Mouse (Mus musculus): ENCODE results near the gene Tyrobp. TPM values are rescaled to one million over a fixed set of nuclear protein-coding genes. Genes with fewer than 3 reads are reported as not detected.

Tyrobp gene
- polyA plus RNA-seq, 1 experiment from 2014 or later, result 84.5 TPM

DNA sequence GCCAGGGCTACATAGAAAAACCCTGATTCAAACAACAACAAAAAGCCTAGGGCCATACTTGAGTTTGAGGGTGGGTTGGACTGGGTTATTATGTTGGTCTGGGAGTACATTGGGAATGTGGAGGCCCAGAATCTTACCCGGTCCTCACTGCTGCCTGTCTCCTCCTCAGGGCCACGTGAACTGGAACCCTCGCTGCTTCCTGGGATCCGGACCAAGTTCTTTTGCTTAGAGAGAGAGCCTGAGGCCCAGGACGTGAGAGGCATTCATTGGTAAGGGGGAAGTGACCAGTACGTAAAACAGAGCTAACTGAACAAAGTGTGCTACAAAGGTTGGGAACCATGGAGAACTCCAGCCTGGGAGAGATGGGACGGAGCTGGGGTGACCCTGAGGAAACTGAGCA is 36.7 kb downstream of the Tyrobp start:
- WGBS, result 73% methylated on average over 7 of the region's 7 CpGs
- peaks cover 9% of the 10 kb centered on the region; the same call in 1 of the 2 replicates for H3K4me1 ChIP-seq
- H3K9ac ChIP-seq, result no peak overlapping the region
- no peaks in the 10 kb centered on the region for H3K36me3 ChIP-seq
- H3K4me3 ChIP-seq (replicated peaks), result no peak overlapping the region
- H3K9me3 ChIP-seq, result no peaks in the 10 kb centered on the region
- peaks cover 38% of the 10 kb centered on the region for H3K27me3 ChIP-seq (replicated peaks)
- no peak overlapping the region for H3K27ac ChIP-seq
- no peak overlapping the region for H3K4me2 ChIP-seq
- ATAC-seq (ENCODE audit: insufficient read depth, low FRiP score, low read depth), result no peak

DNA sequence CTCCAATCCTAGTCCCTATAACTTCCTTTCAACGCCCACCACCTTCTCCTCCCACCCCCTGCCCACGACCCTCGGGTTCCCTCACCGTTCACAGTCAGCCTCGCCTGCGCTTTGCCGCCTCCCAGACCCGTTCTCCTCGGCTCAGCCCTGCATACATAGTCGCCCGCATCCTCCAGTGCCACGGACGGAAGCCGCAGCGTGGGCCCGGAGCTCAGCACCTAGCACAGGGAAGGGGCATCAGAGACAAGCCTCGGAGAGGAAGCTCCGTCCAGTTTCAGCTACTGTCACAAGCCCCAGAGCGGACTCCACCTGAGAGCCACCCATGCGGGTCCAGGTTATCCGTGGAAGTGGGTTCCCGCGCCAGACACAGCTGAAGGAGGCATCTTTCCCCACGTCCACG is 39.8 kb downstream of the Tyrobp start:
- Histone ChIP-seq H3K27ac (no peak overlapping the region), H3K36me3 (no peaks in the 10 kb centered on the region), H3K27me3 (replicated peaks) (peaks cover 62% of the 10 kb centered on the region), H3K4me1 (peaks cover 25% of the 10 kb centered on the region), H3K4me2 (peak overlapping the region; percentile 46; the same call in 1 of the 2 replicates), H3K4me3 (replicated peaks) (no peak overlapping the region), H3K9me3 (no peaks in the 10 kb centered on the region), H3K9ac (no peak overlapping the region)
- WGBS, result 23% methylated on average over 25 of the region's 25 CpGs
- no peak for ATAC-seq (ENCODE audit: insufficient read depth, low FRiP score, low read depth)

DNA sequence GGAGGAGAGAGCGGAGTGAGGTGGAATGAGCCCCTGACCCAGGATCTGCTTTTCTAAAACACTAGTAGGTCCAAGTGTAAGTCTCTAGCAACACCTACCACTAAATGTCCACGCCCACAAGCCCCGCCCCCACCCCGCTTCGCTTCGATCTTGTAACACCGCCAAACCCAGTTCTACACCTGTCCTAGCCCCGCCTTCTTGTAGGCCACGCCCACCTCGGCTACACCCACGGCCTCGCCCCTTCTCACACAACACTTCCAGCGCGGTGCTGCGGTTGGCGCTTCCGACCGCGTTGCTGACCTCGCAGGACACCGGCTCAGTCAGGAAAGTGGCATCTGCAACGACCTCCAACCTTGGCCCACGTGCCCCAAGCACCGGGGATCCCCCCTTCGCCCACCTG is 40.2 kb downstream of the Tyrobp start:
- Histone ChIP-seq H3K9ac (no peak overlapping the region), H3K4me1 (peaks cover 25% of the 10 kb centered on the region), H3K9me3 (no peaks in the 10 kb centered on the region), H3K36me3 (no peaks in the 10 kb centered on the region), H3K4me3 (replicated peaks) (no peak overlapping the region), H3K27ac (no peak overlapping the region), H3K4me2 (peak overlapping the region; percentile 46), H3K27me3 (replicated peaks) (peaks cover 66% of the 10 kb centered on the region)
- ATAC-seq (ENCODE audit: insufficient read depth, low FRiP score, low read depth), result 0 out of 2 replicates have a peak, but pooled peaks have one; percentile 40
- WGBS, result under 1% methylated on average over 25 of the region's 25 CpGs

DNA sequence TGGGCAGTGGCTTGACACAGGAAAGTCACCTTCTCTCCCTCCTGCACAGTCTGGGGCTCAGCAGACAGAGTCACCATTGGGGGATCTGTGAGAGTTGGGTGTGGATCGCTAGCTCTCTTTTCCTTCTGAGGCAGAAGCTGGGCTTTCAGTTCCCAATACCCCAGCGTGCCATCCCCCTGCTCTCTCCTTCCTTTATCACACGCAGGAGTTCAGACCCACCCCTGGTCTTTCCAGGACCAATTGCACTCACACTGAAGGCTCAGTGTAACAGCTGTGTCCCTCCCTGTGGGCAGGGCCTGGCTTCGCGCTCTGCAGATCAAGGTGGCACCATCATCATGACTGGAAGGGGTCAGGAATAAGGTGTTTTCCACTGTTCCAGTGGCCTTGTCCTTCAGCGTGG is 40.7 kb downstream of the Tyrobp start:
- H3K36me3 ChIP-seq, result no peaks in the 10 kb centered on the region
- no peak for ATAC-seq (ENCODE audit: insufficient read depth, low FRiP score, low read depth)
- H3K9ac ChIP-seq, result no peak overlapping the region
- H3K4me2 ChIP-seq, result peak overlapping the region; percentile 46
- no peaks in the 10 kb centered on the region for H3K9me3 ChIP-seq
- no peak overlapping the region for H3K4me3 ChIP-seq (replicated peaks)
- H3K27ac ChIP-seq, result no peak overlapping the region
- 12% methylated on average over 6 of the region's 6 CpGs for WGBS
- peaks cover 25% of the 10 kb centered on the region for H3K4me1 ChIP-seq
- H3K27me3 ChIP-seq (replicated peaks), result peaks cover 71% of the 10 kb centered on the region

- peak overlapping the region; percentile 46 for H3K4me2 ChIP-seq
- no peak for ATAC-seq (ENCODE audit: insufficient read depth, low FRiP score, low read depth)
- H3K9ac ChIP-seq, result no peak overlapping the region
- H3K4me1 ChIP-seq, result peaks cover 25% of the 10 kb centered on the region
- H3K36me3 ChIP-seq, result no peaks in the 10 kb centered on the region
- WGBS, result 2% methylated on average over 9 of the region's 9 CpGs
- H3K9me3 ChIP-seq, result no peaks in the 10 kb centered on the region
- no peak overlapping the region for H3K27ac ChIP-seq
- peak overlapping the region; percentile 24 for H3K4me3 ChIP-seq (replicated peaks)
- peaks cover 89% of the 10 kb centered on the region for H3K27me3 ChIP-seq (replicated peaks)
These were observed 42.9 kb downstream of the Tyrobp start for GRCm38 (mm10) chr7:30456487-30456886.

DNA sequence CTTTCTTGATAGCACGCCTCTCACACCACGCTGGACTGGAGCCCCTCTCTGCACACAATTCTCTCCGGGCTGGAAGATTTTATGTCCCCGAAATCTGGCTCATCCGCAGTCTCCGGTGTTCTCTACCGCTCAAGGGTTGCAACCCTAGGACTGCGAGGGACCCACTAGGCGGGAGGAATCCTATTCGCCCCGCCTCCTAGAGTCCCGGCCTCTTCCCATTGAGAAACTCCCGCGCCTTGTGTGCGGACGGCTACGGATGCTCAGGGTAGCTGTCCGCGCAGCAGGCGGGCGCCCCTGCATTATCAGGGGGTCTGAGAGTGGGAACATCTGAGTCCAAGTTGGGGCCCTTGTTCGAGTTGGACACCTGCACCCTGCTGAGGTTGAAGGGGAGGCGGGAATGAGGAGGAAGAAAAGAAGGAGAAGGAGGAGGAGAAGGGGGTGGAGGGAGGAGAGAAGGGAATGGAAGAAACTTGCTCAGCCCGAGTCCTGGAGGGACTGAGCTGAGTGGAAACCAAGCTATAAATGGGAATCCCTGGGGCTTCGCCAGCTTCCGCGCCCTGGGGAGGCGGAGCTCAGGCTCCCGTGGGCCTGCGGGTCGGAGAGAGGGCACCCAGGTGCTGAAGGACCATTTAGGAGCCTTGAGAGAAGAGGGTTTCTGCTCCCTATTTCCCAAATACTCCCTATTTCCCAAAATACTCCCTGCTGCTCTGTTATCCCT is 43.5 kb downstream of the Tyrobp start:
- peaks cover 25% of the 10 kb centered on the region for H3K4me1 ChIP-seq
- peaks cover 95% of the 10 kb centered on the region for H3K27me3 ChIP-seq (replicated peaks)
- peak overlapping the region; percentile 18; the same call in 1 of the 2 replicates for H3K27ac ChIP-seq
- WGBS, result 1% methylated on average over 31 of the region's 31 CpGs
- H3K9me3 ChIP-seq, result no peaks in the 10 kb centered on the region
- peak; percentile 52; the same call in 1 of the 2 replicates for ATAC-seq (ENCODE audit: insufficient read depth, low FRiP score, low read depth)
- H3K36me3 ChIP-seq, result no peaks in the 10 kb centered on the region
- peak overlapping the region; percentile 46 for H3K4me2 ChIP-seq
- no peak overlapping the region for H3K9ac ChIP-seq
- H3K4me3 ChIP-seq (replicated peaks), result peak overlapping the region; percentile 24

- ATAC-seq (ENCODE audit: insufficient read depth, low FRiP score, low read depth), result peak; percentile 76; the same call in 1 of the 2 replicates
- H3K36me3 ChIP-seq, result no peaks in the 10 kb centered on the region
- 2% methylated on average over 16 of the region's 16 CpGs for WGBS
- peaks cover 25% of the 10 kb centered on the region for H3K4me1 ChIP-seq
- H3K4me2 ChIP-seq, result peak within 1 kb of the TSS; percentile 46
- H3K9ac ChIP-seq, result no peak within 1 kb of the TSS
- H3K27me3 ChIP-seq (replicated peaks), result peaks cover 97% of the 10 kb centered on the region
- H3K4me3 ChIP-seq (replicated peaks), result peak within 1 kb of the TSS; percentile 24
- peak within 1 kb of the TSS; percentile 48 for H3K27ac ChIP-seq
- H3K9me3 ChIP-seq, result no peaks in the 10 kb centered on the region
These were observed 44.2 kb downstream of the Tyrobp start, which contains the start of the genes Kirrel2 and Nphs1 for GRCm38 (mm10) chr7:30457629-30458330. Kirrel2 (minus strand) TSS chr7:30457690. Nphs1 (plus strand) TSS chr7:30458315.

GRCm38 (mm10) chr7:30459484-30459883 is 45.9 kb downstream of the Tyrobp start:
- ATAC-seq (ENCODE audit: insufficient read depth, low FRiP score, low read depth), result no peak

GRCm38 (mm10) chr7:30463568-30463967 is 50.0 kb downstream of the Tyrobp start:
- H3K27me3 ChIP-seq (replicated peaks), result peaks cover 87% of the 10 kb centered on the region
- WGBS, result 41% methylated on average over 7 of the region's 7 CpGs
- H3K4me1 ChIP-seq, result no peaks in the 10 kb centered on the region
- ATAC-seq (ENCODE audit: insufficient read depth, low FRiP score, low read depth), result no peak
- no peaks in the 10 kb centered on the region for H3K36me3 ChIP-seq
- no peak overlapping the region for H3K9ac ChIP-seq
- H3K9me3 ChIP-seq, result no peaks in the 10 kb centered on the region
- H3K27ac ChIP-seq, result no peak overlapping the region
- no peak overlapping the region for H3K4me3 ChIP-seq (replicated peaks)
- H3K4me2 ChIP-seq, result no peak overlapping the region

More at GRCm38 (mm10) chr7:30459484-30459883, 45.9 kb downstream of the Tyrobp start:
- Histone ChIP-seq H3K9ac (no peak overlapping the region), H3K27ac (no peak overlapping the region), H3K27me3 (replicated peaks) (peaks cover 95% of the 10 kb centered on the region), H3K4me3 (replicated peaks) (no peak overlapping the region), H3K9me3 (no peaks in the 10 kb centered on the region), H3K36me3 (no peaks in the 10 kb centered on the region), H3K4me2 (no peak overlapping the region), H3K4me1 (peaks cover 17% of the 10 kb centered on the region)
- WGBS, result 33% methylated on average over 6 of the region's 6 CpGs

DNA sequence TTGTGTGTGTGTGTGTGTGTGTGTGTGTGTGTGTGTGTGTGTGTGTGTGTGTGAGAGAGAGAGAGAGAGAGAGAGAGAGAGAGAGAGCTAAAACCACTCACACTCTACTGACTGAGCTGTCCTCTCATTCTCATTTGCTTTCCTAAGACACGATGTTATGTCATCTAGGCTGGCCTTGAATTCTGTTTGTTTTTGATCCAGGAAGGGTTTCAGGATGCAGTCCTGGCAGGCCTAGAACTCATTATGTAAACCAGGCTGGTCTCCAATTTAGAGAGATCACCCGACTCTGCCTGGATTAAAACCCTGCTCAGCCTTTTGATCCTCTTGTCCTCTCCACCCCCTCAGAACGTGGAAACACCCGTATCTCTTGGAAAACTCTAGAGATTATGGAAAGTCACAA is 50.4 kb downstream of the Tyrobp start:
- Histone ChIP-seq H3K27me3 (replicated peaks) (peaks cover 82% of the 10 kb centered on the region), H3K9ac (no peak overlapping the region), H3K9me3 (no peaks in the 10 kb centered on the region), H3K4me1 (no peaks in the 10 kb centered on the region), H3K27ac (no peak overlapping the region), H3K4me2 (no peak overlapping the region), H3K36me3 (no peaks in the 10 kb centered on the region), H3K4me3 (replicated peaks) (no peak overlapping the region)
- ATAC-seq (ENCODE audit: insufficient read depth, low FRiP score, low read depth), result no peak
- 22% methylated on average over 4 of the region's 4 CpGs for WGBS

DNA sequence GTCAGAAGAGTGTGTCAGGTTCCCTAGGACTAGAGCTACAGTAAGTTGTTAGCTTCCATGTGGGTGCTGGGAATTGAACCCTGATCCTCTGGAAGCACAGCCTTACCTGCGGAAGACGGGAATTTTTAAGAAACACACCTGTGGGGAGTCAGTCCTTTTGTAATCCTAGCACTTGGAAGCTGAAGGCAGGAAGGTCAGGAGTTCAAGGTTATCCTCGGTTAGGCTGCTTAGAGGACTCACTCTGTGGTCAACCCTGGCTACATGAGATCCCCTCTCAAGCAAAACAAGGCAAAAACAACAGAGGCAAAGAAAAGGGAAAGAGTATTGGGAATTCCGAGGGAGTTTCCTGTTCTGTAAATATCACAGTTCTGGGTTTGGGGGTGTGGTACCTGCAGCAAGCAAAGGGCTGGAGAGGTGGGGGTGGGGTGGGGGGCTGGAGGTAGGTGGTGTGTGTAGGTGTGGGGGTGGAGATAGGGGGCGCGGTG is 51.3 kb downstream of the Tyrobp start:
- H3K27ac ChIP-seq, result no peak overlapping the region
- no peaks in the 10 kb centered on the region for H3K9me3 ChIP-seq
- H3K4me2 ChIP-seq, result no peak overlapping the region
- no peak overlapping the region for H3K4me3 ChIP-seq (replicated peaks)
- peaks cover 74% of the 10 kb centered on the region for H3K27me3 ChIP-seq (replicated peaks)
- H3K36me3 ChIP-seq, result no peaks in the 10 kb centered on the region
- WGBS, result 11% methylated on average over 6 of the region's 6 CpGs
- ATAC-seq (ENCODE audit: insufficient read depth, low FRiP score, low read depth), result no peak
- no peak overlapping the region for H3K9ac ChIP-seq
- no peaks in the 10 kb centered on the region for H3K4me1 ChIP-seq
